Mouse (Mus musculus) kidney, embryonic 16.5 days (tissue): Measurements from ENCODE around the gene Itpr3. TPM values are rescaled to one million over a fixed set of nuclear protein-coding genes. Genes with fewer than 3 reads are reported as not detected.
A peak's percentile ranks its signal among the peaks of the same experiment; 100 is the strongest.

Experiments used
- ATAC-seq: fragments of 200-750 bp; cut with Nextera tagmentation; 2 replicates; pipeline ENCODE4 v1.8.0; 2017; ENCODE audit warnings: moderate TSS enrichment; ENCODE audit not compliant: low FRiP score, low TSS enrichment
- H3K27ac ChIP-seq: fragments of 300-500 bp; sonication (generic); 2 replicates; pipeline ENCODE4 v1.5.1; 2014; ENCODE audit warnings: low read length
- H3K27me3 ChIP-seq: fragments of 300-500 bp; sonication (generic); 2 replicates; pipeline ENCODE4 v1.6.1; 2014; ENCODE audit warnings: low read length, control low read depth, mixed read lengths; ENCODE audit not compliant: insufficient read depth
- H3K36me3 ChIP-seq: fragments of 300-500 bp; sonication (generic); 2 replicates; pipeline ENCODE4 v1.6.1; 2014; ENCODE audit warnings: low read length, control low read depth, mixed read lengths; ENCODE audit not compliant: insufficient read depth
- H3K4me1 ChIP-seq: fragments of 300-500 bp; sonication (generic); 2 replicates; pipeline ENCODE4 v1.6.1; 2014; ENCODE audit warnings: low read length, control low read depth, mixed read lengths; ENCODE audit not compliant: insufficient read depth
- H3K4me2 ChIP-seq: fragments of 300-500 bp; sonication (generic); replicated peaks from 2 replicates; pipeline ENCODE4 v1.6.1; 2014; ENCODE audit warnings: low read depth, low read length
- H3K4me3 ChIP-seq: fragments of 300-500 bp; sonication (generic); 2 replicates; pipeline ENCODE4 v1.5.1; 2014; ENCODE audit warnings: mild to moderate bottlenecking, low read length
- H3K9ac ChIP-seq: fragments of 300-500 bp; sonication (generic); replicated peaks from 2 replicates; pipeline ENCODE4 v1.6.1; 2014; ENCODE audit warnings: low read length
- H3K9me3 ChIP-seq: fragments of 300-500 bp; sonication (generic); 2 replicates; pipeline ENCODE4 v1.6.1; 2016; ENCODE audit warnings: low read length, control low read depth
- WGBS: fragments of 180-500 bp; shearing (Covaris S2); extraction: QIAGEN DNeasy Blood & Tissue Kit; methylation state at CpG from one replicate; pipeline ENCODE4 v1.1.7; 2014; 5-methylcytosine and 5-hydroxymethylcytosine counted together
- polyA plus RNA-seq: library from polyadenylated mRNA; unstranded; fragments of >200 nt; fragmentation: Nextera tagmentation; extraction: Ambion mirVana; gene quantifications from 2 replicates; pipeline ENCODE4 v1.2.1, GENCODE M21; 2015

The Itpr3 gene
- polyA plus RNA-seq, 1 experiment from 2014 or later = 9.3 TPM

DNA sequence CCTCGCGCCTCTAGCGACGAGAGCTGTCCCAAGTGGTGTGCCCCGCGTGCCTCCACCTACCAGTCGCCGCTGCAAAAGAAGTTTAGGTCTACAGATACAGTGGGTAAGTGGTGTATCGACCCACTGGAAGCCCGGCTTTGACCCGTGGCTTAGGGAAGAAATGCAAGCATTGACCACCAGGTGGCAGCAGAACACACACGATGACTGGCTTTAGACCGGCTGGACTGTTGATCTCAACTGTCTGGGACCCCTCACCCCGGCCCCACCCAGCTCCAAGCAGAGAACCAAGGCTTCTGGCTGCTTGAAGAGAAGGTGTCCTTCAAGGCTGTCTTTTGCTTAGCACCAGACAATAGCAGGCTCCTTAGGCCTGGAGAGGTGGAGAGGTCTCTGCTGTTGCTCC, 24.2 kb upstream of the Itpr3 start:
- Histone ChIP-seq H3K9ac (0 out of 2 replicates have a peak overlapping the region, but pooled peaks have one; percentile 25), H3K9me3 (no peaks in the 10 kb centered on the region), H3K4me1 (peaks cover 12% of the 10 kb centered on the region; the same call in 1 of the 2 replicates), H3K4me3 (no peak overlapping the region), H3K36me3 (no peaks in the 10 kb centered on the region), H3K27ac (no peak overlapping the region), H3K27me3 (no peaks in the 10 kb centered on the region), H3K4me2 (0 out of 2 replicates have a peak overlapping the region, but pooled peaks have one; percentile 25)
- ATAC-seq = peak; percentile 44
- WGBS = 1% methylated on average over 14 of the region's 14 CpGs

- Histone ChIP-seq H3K36me3 (no peaks in the 10 kb centered on the region), H3K9me3 (no peaks in the 10 kb centered on the region), H3K4me2 (no peak overlapping the region), H3K27ac (peak overlapping the region; percentile 56; the same call in 1 of the 2 replicates), H3K4me1 (peaks cover 44% of the 10 kb centered on the region), H3K4me3 (no peak overlapping the region), H3K9ac (no peak overlapping the region), H3K27me3 (no peaks in the 10 kb centered on the region)
- 60% methylated on average over 7 of the region's 7 CpGs for WGBS
- no peak for ATAC-seq
Measured at GRCm38 (mm10) chr17:27036465-27036864, 20.6 kb upstream of the Itpr3 start.

- Histone ChIP-seq H3K27me3 (no peaks in the 10 kb centered on the region), H3K4me2 (no peak overlapping the region), H3K36me3 (no peaks in the 10 kb centered on the region), H3K4me3 (no peak overlapping the region), H3K4me1 (peaks cover 55% of the 10 kb centered on the region), H3K27ac (peak overlapping the region; percentile 95), H3K9ac (0 out of 2 replicates have a peak overlapping the region, but pooled peaks have one; percentile 4), H3K9me3 (no peaks in the 10 kb centered on the region)
- no peak for ATAC-seq
- WGBS = 43% methylated on average over 18 of the region's 18 CpGs
Measured at GRCm38 (mm10) chr17:27038335-27039050, 18.6 kb upstream of the Itpr3 start.

GRCm38 (mm10) chr17:27039432-27040102, 17.5 kb upstream of the Itpr3 start:
- Histone ChIP-seq H3K27ac (peak overlapping the region; percentile 95), H3K9ac (no peak overlapping the region), H3K4me2 (no peak overlapping the region), H3K27me3 (no peaks in the 10 kb centered on the region), H3K9me3 (no peaks in the 10 kb centered on the region), H3K4me1 (peaks cover 55% of the 10 kb centered on the region), H3K36me3 (no peaks in the 10 kb centered on the region), H3K4me3 (no peak overlapping the region)
- WGBS = 60% methylated on average over 10 of the region's 10 CpGs
- no peak for ATAC-seq

DNA sequence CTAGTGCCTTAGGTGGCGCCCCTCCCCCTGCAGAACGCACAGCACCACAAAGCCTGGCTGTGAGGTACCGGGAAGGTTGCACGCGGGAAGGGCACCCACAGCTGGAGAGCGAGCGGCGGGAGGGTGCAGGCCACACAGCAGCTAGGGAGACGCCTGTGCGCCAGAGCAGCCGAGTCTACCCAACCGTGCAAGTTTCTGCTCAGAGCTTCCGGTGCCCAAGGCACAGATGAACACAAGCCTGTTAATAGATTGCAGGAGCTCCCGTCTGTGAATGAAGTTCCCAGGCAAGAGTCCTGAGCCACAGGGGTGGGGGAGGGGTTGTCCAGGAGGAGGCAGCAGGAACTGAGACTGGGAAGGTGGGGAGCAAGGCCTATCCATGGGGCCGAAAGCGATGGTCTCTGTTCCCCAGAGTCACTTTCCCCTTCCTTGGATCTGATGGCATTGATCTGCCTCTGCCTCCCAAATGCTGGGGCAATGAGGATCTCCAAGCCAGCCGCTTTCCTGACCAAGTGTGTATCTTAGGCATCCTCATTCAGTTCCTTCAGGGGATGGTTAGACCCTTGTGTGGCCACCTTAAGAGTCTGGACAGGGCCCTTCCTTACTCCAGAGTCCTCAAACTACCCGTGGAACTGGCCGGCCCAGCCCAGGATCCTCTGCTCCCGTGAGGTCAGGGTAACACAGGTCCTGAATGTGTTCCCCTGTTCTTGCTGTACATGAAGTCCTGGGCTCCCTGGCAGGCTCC, 16.6 kb upstream of the Itpr3 start:
- H3K4me1 ChIP-seq = peaks cover 54% of the 10 kb centered on the region
- peak overlapping the region; percentile 95 for H3K27ac ChIP-seq
- WGBS = 13% methylated on average over 20 of the region's 20 CpGs
- peak; percentile 90 for ATAC-seq
- H3K27me3 ChIP-seq = no peaks in the 10 kb centered on the region
- peak overlapping the region; percentile 50 for H3K9ac ChIP-seq
- H3K4me2 ChIP-seq = peak overlapping the region; percentile 19; the same call in 1 of the 2 replicates
- no peak overlapping the region for H3K4me3 ChIP-seq
- H3K9me3 ChIP-seq = no peaks in the 10 kb centered on the region
- H3K36me3 ChIP-seq = no peaks in the 10 kb centered on the region

DNA sequence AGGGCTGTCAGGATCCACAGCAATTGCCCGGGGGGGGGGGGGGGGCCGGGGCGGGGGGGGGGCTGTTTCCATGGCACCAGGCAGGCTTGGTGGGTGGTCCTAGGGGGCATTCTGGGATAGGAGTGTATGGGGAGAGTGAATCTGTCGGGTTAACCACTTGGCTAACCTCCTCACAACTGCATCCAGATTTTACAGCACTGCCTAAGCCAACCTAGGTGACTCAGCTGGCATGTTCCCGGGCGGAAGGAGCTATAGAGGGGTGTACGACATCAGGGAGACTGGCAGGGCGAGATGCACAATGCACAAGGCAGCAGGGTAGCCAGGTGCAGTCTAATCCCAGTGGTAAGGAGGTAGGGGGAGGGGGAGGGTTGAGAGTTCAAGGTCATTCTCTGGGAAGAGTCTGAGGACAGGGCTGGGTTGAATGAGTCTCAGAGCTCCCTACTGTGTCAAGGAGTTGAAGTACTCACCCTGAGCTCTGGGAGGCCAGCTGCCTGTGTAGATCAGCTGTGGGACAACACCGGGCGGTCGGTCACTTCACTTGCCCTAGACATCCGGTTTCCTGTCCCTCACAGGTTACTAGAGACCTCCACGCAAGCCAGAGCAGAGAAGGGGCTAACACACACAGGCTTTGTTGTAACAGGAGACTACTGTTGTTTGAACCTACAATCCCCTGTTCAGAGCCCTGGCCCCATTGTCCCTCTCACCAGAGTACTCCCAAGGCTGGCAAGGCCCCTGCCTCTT, 15.9 kb upstream of the Itpr3 start:
- H3K27me3 ChIP-seq = no peaks in the 10 kb centered on the region
- H3K4me2 ChIP-seq = no peak overlapping the region
- H3K9me3 ChIP-seq = no peaks in the 10 kb centered on the region
- H3K9ac ChIP-seq = peak overlapping the region; percentile 50
- H3K27ac ChIP-seq = peak overlapping the region; percentile 95
- no peak overlapping the region for H3K4me3 ChIP-seq
- peak; percentile 4; the same call in 1 of the 2 replicates for ATAC-seq
- H3K36me3 ChIP-seq = no peaks in the 10 kb centered on the region
- 45% methylated on average over 10 of the region's 13 CpGs for WGBS
- peaks cover 50% of the 10 kb centered on the region for H3K4me1 ChIP-seq

GRCm38 (mm10) chr17:27041787-27042055, 15.4 kb upstream of the Itpr3 start:
- 80% methylated on average over 2 of the region's 2 CpGs for WGBS
- H3K27ac ChIP-seq = peak overlapping the region; percentile 95
- H3K9ac ChIP-seq = no peak overlapping the region
- H3K36me3 ChIP-seq = no peaks in the 10 kb centered on the region
- no peak overlapping the region for H3K4me2 ChIP-seq
- peaks cover 50% of the 10 kb centered on the region for H3K4me1 ChIP-seq
- no peak for ATAC-seq
- H3K9me3 ChIP-seq = no peaks in the 10 kb centered on the region
- no peaks in the 10 kb centered on the region for H3K27me3 ChIP-seq
- H3K4me3 ChIP-seq = no peak overlapping the region

DNA sequence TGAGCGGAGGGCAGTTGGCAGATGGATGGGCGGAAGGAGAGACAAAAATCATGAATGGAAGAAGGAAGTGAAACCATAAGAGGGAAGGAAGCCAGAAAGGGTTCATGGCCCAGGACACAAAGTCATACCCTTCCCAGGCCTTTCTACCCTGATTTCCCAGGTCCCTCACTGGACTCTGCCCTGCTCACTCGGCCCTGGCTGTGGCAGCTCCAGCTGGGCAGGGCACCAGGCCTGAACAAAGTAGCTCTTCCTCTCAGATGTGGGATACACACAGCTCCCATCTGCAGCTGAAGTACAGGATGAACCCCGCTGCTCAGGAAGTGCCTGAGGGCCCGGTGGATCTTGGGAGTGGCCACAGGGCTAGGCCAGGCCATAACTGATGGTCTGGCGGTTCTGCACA, 14.3 kb upstream of the Itpr3 start:
- Histone ChIP-seq H3K9ac (peak overlapping the region; percentile 32; the same call in 1 of the 2 replicates), H3K27ac (peak overlapping the region; percentile 25; the same call in 1 of the 2 replicates), H3K9me3 (no peaks in the 10 kb centered on the region)

GRCm38 (mm10) chr17:27045164-27045563, 11.9 kb upstream of the Itpr3 start:
- ATAC-seq = no peak
- no peak overlapping the region for H3K4me2 ChIP-seq
- no peak overlapping the region for H3K4me3 ChIP-seq
- H3K9ac ChIP-seq = no peak overlapping the region
- H3K27ac ChIP-seq = no peak overlapping the region
- H3K36me3 ChIP-seq = no peaks in the 10 kb centered on the region
- H3K27me3 ChIP-seq = no peaks in the 10 kb centered on the region
- no peaks in the 10 kb centered on the region for H3K9me3 ChIP-seq
- 88% methylated on average over 6 of the region's 6 CpGs for WGBS
- peaks cover 36% of the 10 kb centered on the region for H3K4me1 ChIP-seq

More for the DNA sequence above, 14.3 kb upstream of the Itpr3 start:
- ATAC-seq = no peak
- no peak overlapping the region for H3K4me3 ChIP-seq
- H3K27me3 ChIP-seq = no peaks in the 10 kb centered on the region
- no peak overlapping the region for H3K4me2 ChIP-seq
- H3K36me3 ChIP-seq = no peaks in the 10 kb centered on the region
- H3K4me1 ChIP-seq = peaks cover 46% of the 10 kb centered on the region
- WGBS = 62% methylated on average over 5 of the region's 6 CpGs
